Mouse (Mus musculus): ENCODE measurements around the gene Agpat4.

DNA sequence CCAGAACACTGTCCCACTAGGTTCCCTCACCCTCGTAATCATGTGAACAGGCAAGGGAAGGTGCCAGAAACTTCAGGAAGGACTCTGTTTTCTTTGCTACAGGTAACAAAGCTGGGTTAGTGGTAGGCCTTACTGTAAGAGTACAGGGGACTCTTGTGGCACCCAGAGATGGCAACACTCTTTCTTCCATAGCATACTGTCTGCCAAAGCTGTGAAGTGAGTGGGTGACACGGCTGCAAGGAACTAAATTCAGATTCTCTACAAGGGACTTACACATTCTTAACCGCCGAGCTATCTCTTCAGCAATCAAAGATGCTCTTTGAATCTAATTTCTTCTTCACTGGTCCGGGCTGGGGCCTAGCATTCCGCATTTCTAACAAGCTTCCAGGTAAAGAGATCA is 4.9 kb upstream of the Agpat4 start:
- TF ChIP-seq CTCF (IDR thresholded peaks at IDR 0.05; ENCODE audit: borderline replicate concordance, insufficient read depth, low read depth, low read length) (no peak), POLR2A (IDR thresholded peaks at IDR 0.05; ENCODE audit: borderline replicate concordance, insufficient read depth, low read length) (no peak)

Data from cerebellum, adult 2 months (tissue).